8 mouse cellular contexts compared by ENCODE assay signal in genomic region chr1:36554633-36555399, GRCm38 (mm10). TPM values are rescaled to one million over a fixed set of nuclear protein-coding genes. Genes with fewer than 3 reads are reported as not detected.
DNase-seq lines count a peak whose midpoint lies in the region; ATAC-seq lines count a peak whose summit lies in the region.

No protein-coding gene starts in this region.

- peak overlapping the region; percentile 100 for H3K27ac ChIP-seq in embryonic facial prominence, embryonic 13.5 days
- peak overlapping the region; percentile 99; the same call in 1 of the 2 replicates for H3K27ac ChIP-seq in intestine, embryonic 15.5 days

- peaks cover 55% of the 10 kb centered on the region for H3K36me3 ChIP-seq in embryonic facial prominence, embryonic 13.5 days
- H3K36me3 ChIP-seq in intestine, embryonic 15.5 days, result peaks cover 42% of the 10 kb centered on the region

- no peak for ATAC-seq in embryonic facial prominence, embryonic 13.5 days (ENCODE audit: insufficient number of reproducible peaks, insufficient read depth, low FRiP score, low TSS enrichment, low read depth)
- ATAC-seq in intestine, embryonic 15.5 days, result no peak

- WGBS in embryonic facial prominence, embryonic 13.5 days, result 67% methylated on average over 21 of the region's 21 CpGs
- 66% methylated on average over 21 of the region's 21 CpGs for WGBS in intestine, embryonic 15.5 days

- DNase-seq in adrenal gland, adult 2 months, result peak; percentile 62
- no peak for DNase-seq in adrenal gland, adult 8-10 months
- DNase-seq in lung, postnatal 10 days, result peak; percentile 38
- DNase-seq in urinary bladder, postnatal 36 days (ENCODE audit: low spot score in 2 of 2), result no peak
- no peak for DNase-seq in layer of hippocampus, postnatal 25 days (ENCODE audit: extremely low spot score in 1 of 2, low spot score in 1 of 2)
- DNase-seq in adrenal gland, postnatal 25 days, result no peak

- peaks cover 45% of the 10 kb centered on the region for H3K4me1 ChIP-seq in embryonic facial prominence, embryonic 13.5 days
- H3K4me1 ChIP-seq in intestine, embryonic 15.5 days (replicated peaks), result peaks cover 35% of the 10 kb centered on the region

- H3K9me3 ChIP-seq in embryonic facial prominence, embryonic 13.5 days, result no peaks in the 10 kb centered on the region
- no peaks in the 10 kb centered on the region for H3K9me3 ChIP-seq in intestine, embryonic 15.5 days

- peak overlapping the region; percentile 96 for H3K4me2 ChIP-seq in embryonic facial prominence, embryonic 13.5 days
- peak overlapping the region; percentile 89 for H3K4me2 ChIP-seq in intestine, embryonic 15.5 days (replicated peaks)

- peak overlapping the region; percentile 99 for H3K9ac ChIP-seq in embryonic facial prominence, embryonic 13.5 days
- peak overlapping the region; percentile 93; the same call in 1 of the 2 replicates for H3K9ac ChIP-seq in intestine, embryonic 15.5 days

- H3K4me3 ChIP-seq in embryonic facial prominence, embryonic 13.5 days, result peak overlapping the region; percentile 96
- peak overlapping the region; percentile 90; the same call in 1 of the 2 replicates for H3K4me3 ChIP-seq in intestine, embryonic 15.5 days (replicated peaks)

- no peaks in the 10 kb centered on the region for H3K27me3 ChIP-seq in embryonic facial prominence, embryonic 13.5 days
- no peaks in the 10 kb centered on the region for H3K27me3 ChIP-seq in intestine, embryonic 15.5 days (replicated peaks)

RNA-seq across cellular contexts. Expression of gene Sema4c, which starts 3.3 kb away (rescaled TPM):
- total RNA-seq in adrenal gland, adult 2 months (2021), result 10 to 100 TPM; 13.0 to 25.3 TPM
- 22.5 and 24.0 TPM in 2 replicates for polyA plus RNA-seq in adrenal gland, adult 2 months (2012; rRNA removed)
- 10 to 100 TPM; 16.6 to 28.0 (median 23.4) TPM for total RNA-seq in adrenal gland, adult 8-10 months (2022)
- 22.5 and 24.2 TPM in 2 replicates for polyA plus RNA-seq in embryonic facial prominence, embryonic 13.5 days (2015; fragmentation: Nextera tagmentation; extraction: Ambion mirVana)
- 10.6 and 11.6 TPM in 2 replicates for polyA plus RNA-seq in intestine, embryonic 15.5 days (2015; fragmentation: Nextera tagmentation; extraction: Ambion mirVana)
- 10 to 100 TPM; 12.7 to 14.0 TPM for total RNA-seq in layer of hippocampus, postnatal 25 days (2021)
- 19.7 and 24.2 TPM in 2 replicates for total RNA-seq in adrenal gland, postnatal 25 days (2021)

RNA-seq across cellular contexts. Expression of gene Ankrd39, which starts 7.6 kb away (rescaled TPM):
- total RNA-seq in adrenal gland, adult 2 months (2021), result 10 to 100 TPM; 11.1 to 14.5 TPM
- polyA plus RNA-seq in adrenal gland, adult 2 months (2012; rRNA removed), result 24.4 and 41.9 TPM in 2 replicates
- 10 to 100 TPM; 15.4 to 26.8 (median 18.7) TPM for total RNA-seq in adrenal gland, adult 8-10 months (2022)
- 27.3 and 28.6 TPM in 2 replicates for polyA plus RNA-seq in embryonic facial prominence, embryonic 13.5 days (2015; fragmentation: Nextera tagmentation; extraction: Ambion mirVana)
- 21.2 and 23.8 TPM in 2 replicates for polyA plus RNA-seq in intestine, embryonic 15.5 days (2015; fragmentation: Nextera tagmentation; extraction: Ambion mirVana)
- 10 to 100 TPM; 10.8 to 13.3 TPM for total RNA-seq in layer of hippocampus, postnatal 25 days (2021)
- 16.5 and 19.7 TPM in 2 replicates for total RNA-seq in adrenal gland, postnatal 25 days (2021)

RNA-seq across cellular contexts. Expression of gene Gm42417, which starts 15.6 kb away (rescaled TPM):
- total RNA-seq in adrenal gland, adult 2 months (2021), result not detected
- not detected in 2 replicates for polyA plus RNA-seq in adrenal gland, adult 2 months (2012; rRNA removed)
- not detected for total RNA-seq in adrenal gland, adult 8-10 months (2022)
- not detected in 2 replicates for polyA plus RNA-seq in embryonic facial prominence, embryonic 13.5 days (2015; fragmentation: Nextera tagmentation; extraction: Ambion mirVana)
- polyA plus RNA-seq in intestine, embryonic 15.5 days (2015; fragmentation: Nextera tagmentation; extraction: Ambion mirVana), result 0.20 TPM in 1 of 2 replicates, not detected in the other
- total RNA-seq in layer of hippocampus, postnatal 25 days (2021), result under 1 TPM in 1 of 2 experiments, not detected in 1; 0.47 TPM
- total RNA-seq in adrenal gland, postnatal 25 days (2021), result not detected in 2 replicates

RNA-seq across cellular contexts. Expression of gene Ankrd23, which starts 18.1 kb away (rescaled TPM):
- 10 to 100 TPM in 1 of 2 experiments, 1 to 10 TPM in 1; 6.9 to 11.2 TPM for total RNA-seq in adrenal gland, adult 2 months (2021)
- 16.5 and 19.9 TPM in 2 replicates for polyA plus RNA-seq in adrenal gland, adult 2 months (2012; rRNA removed)
- total RNA-seq in adrenal gland, adult 8-10 months (2022), result 10 to 100 TPM in 2 of 4 experiments, 1 to 10 TPM in 2; 6.8 to 18.1 (median 11.3) TPM
- polyA plus RNA-seq in embryonic facial prominence, embryonic 13.5 days (2015; fragmentation: Nextera tagmentation; extraction: Ambion mirVana), result 23.7 and 24.1 TPM in 2 replicates
- 12.7 and 14.7 TPM in 2 replicates for polyA plus RNA-seq in intestine, embryonic 15.5 days (2015; fragmentation: Nextera tagmentation; extraction: Ambion mirVana)
- 1 to 10 TPM; 5.4 to 7.7 TPM for total RNA-seq in layer of hippocampus, postnatal 25 days (2021)
- 14.5 and 15.4 TPM in 2 replicates for total RNA-seq in adrenal gland, postnatal 25 days (2021)

RNA-seq across cellular contexts. Expression of gene Cnnm3, which starts 43.1 kb away (rescaled TPM):
- 10 to 100 TPM; 25.9 to 32.0 TPM for total RNA-seq in adrenal gland, adult 2 months (2021)
- polyA plus RNA-seq in adrenal gland, adult 2 months (2012; rRNA removed), result 53.9 and 70.6 TPM in 2 replicates
- total RNA-seq in adrenal gland, adult 8-10 months (2022), result 10 to 100 TPM; 41.4 to 45.3 (median 42.6) TPM
- 3.4 and 3.8 TPM in 2 replicates for polyA plus RNA-seq in embryonic facial prominence, embryonic 13.5 days (2015; fragmentation: Nextera tagmentation; extraction: Ambion mirVana)
- polyA plus RNA-seq in intestine, embryonic 15.5 days (2015; fragmentation: Nextera tagmentation; extraction: Ambion mirVana), result 2.9 and 3.4 TPM in 2 replicates
- total RNA-seq in layer of hippocampus, postnatal 25 days (2021), result 10 to 100 TPM; 33.2 to 37.5 TPM
- total RNA-seq in adrenal gland, postnatal 25 days (2021), result 36.7 and 53.2 TPM in 2 replicates

Comparison
In these comparisons a context has a peak if more than half of its experiments do, and no peak if none do; other contexts are left out.
1. DNase-seq: peak in adrenal gland, adult 2 months (single experiment) and lung, postnatal 10 days (single experiment); none in adrenal gland, adult 8-10 months (single experiment), urinary bladder, postnatal 36 days (0 of 2), layer of hippocampus, postnatal 25 days (0 of 2) and adrenal gland, postnatal 25 days (single experiment).